Mouse (Mus musculus) CD8-positive naive resting alpha-beta T cell, adult 57 days (primary cell): ENCODE results near the gene Cphx2. TPM values are rescaled to one million over a fixed set of nuclear protein-coding genes. Genes with fewer than 3 reads are reported as not detected.

Experiments
- total RNA-seq: library from RNA; stranded (reverse); gene quantifications from one replicate; pipeline ENCODE4 v1.2.4, GENCODE M21; 2023

Gene Cphx2
- not detected for total RNA-seq

GRCm38 (mm10) chr14:26081216-26081615, at the start of gene Cphx2:
TSS of gene Cphx2 (plus strand) at chr14:26081516.

GRCm38 (mm10) chr14:26042611-26043010, 38.7 kb upstream of the Cphx2 start, which contains the start of gene Gm9780:
TSS of gene Gm9780 (minus strand) at chr14:26042711.

GRCm38 (mm10) chr14:26067325-26067633, 14.0 kb upstream of the Cphx2 start, which contains the start of gene Tmem254c:
TSS of gene Tmem254c (minus strand) at chr14:26067355.

DNA sequence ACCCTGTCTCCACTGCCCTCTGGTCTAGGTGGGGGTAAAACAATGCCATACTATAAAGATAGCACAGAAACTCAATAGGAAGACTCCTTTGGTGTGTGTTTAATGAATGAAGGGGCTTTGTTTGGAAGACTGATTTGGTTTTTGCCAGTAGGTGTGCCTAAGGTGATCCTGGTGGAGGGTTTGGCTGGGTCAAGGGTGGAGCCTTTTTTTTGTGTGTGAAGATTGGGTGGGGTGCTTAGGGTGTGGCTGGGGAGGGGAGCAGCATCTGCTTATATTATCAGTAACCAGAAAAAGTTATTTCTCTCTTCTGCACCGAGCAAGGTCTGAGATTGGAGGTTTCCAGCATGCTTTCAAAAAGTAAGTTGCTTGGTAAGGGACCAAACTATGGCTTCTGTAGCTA, 681 bp downstream of the Cphx2 start, which contains the start of gene Cphx3:
Gene Cphx3 (plus strand): TSS at position 301 of the 400 bp plus-strand sequence.

GRCm38 (mm10) chr14:26118150-26118549, 36.8 kb downstream of the Cphx2 start, which contains the start of gene Duxbl2:
TSS of gene Duxbl2 (plus strand) at chr14:26118349.

Other genes with a start within 250 kb of the Cphx2 start
- gene Anxa11, start 239.4 kb upstream of the Cphx2 start, total RNA-seq, result 89.6 TPM
- not detected for gene Plac9a, start 178.4 kb upstream of the Cphx2 start, total RNA-seq
- 5.9 TPM for gene Tmem254a, start 153.8 kb upstream of the Cphx2 start, total RNA-seq
- not detected for gene Cphx1, start 143.2 kb upstream of the Cphx2 start, total RNA-seq
- not detected for gene Duxbl1, start 102.9 kb upstream of the Cphx2 start, total RNA-seq
- gene Gm9780, start 38.8 kb upstream of the Cphx2 start, total RNA-seq, result not detected
- gene Tmem254c, start 14.2 kb upstream of the Cphx2 start, total RNA-seq, result 10.5 TPM
- gene Cphx3, start 781 bp downstream of the Cphx2 start, total RNA-seq, result not detected
- not detected for gene Duxbl2, start 36.8 kb downstream of the Cphx2 start, total RNA-seq
- gene Plac9b, start 101.0 kb downstream of the Cphx2 start, total RNA-seq, result not detected
- gene Tmem254b, start 125.5 kb downstream of the Cphx2 start, total RNA-seq, result 16.3 TPM
- gene Duxbl3, start 176.4 kb downstream of the Cphx2 start, total RNA-seq, result not detected